Mouse (Mus musculus): ENCODE data around the gene Ihh.
A peak's percentile ranks its signal among the peaks of the same experiment; 100 is the strongest.

Gene Ihh

GRCm38 (mm10) chr1:74941651-74942360, 9.7 kb downstream of the Ihh start:
- no peak for DNase-seq (ENCODE audit: low read depth)

- peak; percentile 62 for DNase-seq (ENCODE audit: low read depth)
Observed at GRCm38 (mm10) chr1:74939762-74940161, 11.7 kb downstream of the Ihh start.

- no peak for DNase-seq (ENCODE audit: low read depth)
Observed at GRCm38 (mm10) chr1:74936221-74936830, 15.1 kb downstream of the Ihh start.

- DNase-seq (ENCODE audit: low read depth): no peak
Observed at GRCm38 (mm10) chr1:74935402-74935801, 16.1 kb downstream of the Ihh start, which contains the start of gene Cfap65. Gene Cfap65 (minus strand): TSS chr1:74935599.

- no peak for DNase-seq (ENCODE audit: low read depth)
Observed at GRCm38 (mm10) chr1:74927621-74928296, 23.7 kb downstream of the Ihh start.

- DNase-seq (ENCODE audit: low read depth): peak; percentile 67
Observed at GRCm38 (mm10) chr1:74926721-74927120, 24.8 kb downstream of the Ihh start.

- peak; percentile 11 for DNase-seq (ENCODE audit: low read depth)
Observed at GRCm38 (mm10) chr1:74924464-74924863, 27.0 kb downstream of the Ihh start.

- no peak for DNase-seq (ENCODE audit: low read depth)
Observed at GRCm38 (mm10) chr1:74915706-74916105, 35.8 kb downstream of the Ihh start.

- DNase-seq (ENCODE audit: low read depth): no peak
Observed at GRCm38 (mm10) chr1:74902191-74902590, 49.3 kb downstream of the Ihh start.

GRCm38 (mm10) chr1:74901686-74902085, 49.8 kb downstream of the Ihh start:
- peak; percentile 71 for DNase-seq (ENCODE audit: low read depth)

- DNase-seq (ENCODE audit: low read depth): no peak
Observed at GRCm38 (mm10) chr1:74900341-74901285, 50.9 kb downstream of the Ihh start.

GRCm38 (mm10) chr1:74898656-74899431, 52.6 kb downstream of the Ihh start:
- no peak for DNase-seq (ENCODE audit: low read depth)

GRCm38 (mm10) chr1:74897976-74898375, 53.5 kb downstream of the Ihh start:
- DNase-seq (ENCODE audit: low read depth): no peak

All from NIH3T3 (cell line).